Mouse (Mus musculus) C2C12 (cell line): ENCODE results near the gene Vps18.

ENCODE experiments used
- CEBPB ChIP-seq: IDR thresholded peaks from one replicate; pipeline ENCODE4 v1.6.1; 2011; ENCODE audit warnings: low read depth, mild to moderate bottlenecking, control low read depth, moderate library complexity
- CTCF ChIP-seq: IDR thresholded peaks from one replicate; pipeline ENCODE4 v1.5.1; 2011; ENCODE audit not compliant: control insufficient read depth, insufficient read depth, insufficient read length
- MAX ChIP-seq: IDR thresholded peaks from one replicate; pipeline ENCODE4 v1.6.1; 2011; ENCODE audit warnings: mild to moderate bottlenecking, control low read depth
- MYOD1 ChIP-seq: IDR thresholded peaks from one replicate; pipeline ENCODE4 v1.6.1; 2011; ENCODE audit warnings: low read depth; ENCODE audit not compliant: control insufficient read depth, insufficient read length
- USF1 ChIP-seq: IDR thresholded peaks from one replicate; pipeline ENCODE4 v1.6.1; 2011; ENCODE audit warnings: low read depth, mild to moderate bottlenecking, control low read depth, moderate library complexity

DNA sequence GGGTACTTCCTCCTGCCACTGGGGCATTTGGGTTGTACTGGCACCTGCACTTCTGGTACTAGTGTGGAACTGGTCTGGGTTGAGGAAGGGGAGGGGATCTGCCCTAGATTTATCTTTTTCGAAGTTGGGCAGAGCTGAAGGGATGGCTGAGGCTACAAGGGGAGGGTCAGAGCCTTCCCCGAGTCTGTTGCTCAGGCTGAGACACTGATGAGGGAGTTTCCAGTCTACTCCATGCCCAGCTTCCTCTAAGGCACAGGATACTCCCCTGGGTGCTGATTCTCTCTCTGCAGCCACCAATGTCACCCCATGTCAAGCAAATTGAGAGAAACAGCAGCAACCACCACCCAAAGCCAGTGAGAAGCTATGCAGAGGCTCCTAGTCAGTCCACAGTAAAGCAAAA, 47.5 kb downstream of the Vps18 start:
- no peak for TF ChIP-seq USF1
- no peak for TF ChIP-seq CTCF
- no peak for TF ChIP-seq MAX
- TF ChIP-seq MYOD1: no peak
- no peak for TF ChIP-seq CEBPB
